Mouse (Mus musculus) CD4-positive, CD25-positive, alpha-beta regulatory T cell, adult 4 months (primary cell): ENCODE data around the gene Il17a. TPM values are rescaled to one million over a fixed set of nuclear protein-coding genes. Genes with fewer than 3 reads are reported as not detected.
A peak's percentile ranks its signal among the peaks of the same experiment; 100 is the strongest.
"Not testable (repeated sequence)": the region's sequence is repeated elsewhere in the genome, so short reads cannot be mapped to it uniquely, and the experiment has no call there.

Source experiments
- ATAC-seq: one replicate; pipeline ENCODE4 v1.8.0; 2017
- polyA plus RNA-seq, 2 experiments: library from polyadenylated mRNA; unstranded; fragments of 100-300 nt; shearing (Covaris generic); gene quantifications; one replicate each; pipeline ENCODE4 v1.2.1; 2017

Gene Il17a
- polyA plus RNA-seq: not detected

GRCm38 (mm10) chr1:20730903-20731302, at the start of gene Il17a:
Il17a (plus strand) TSS chr1:20730905.
- no peak for ATAC-seq

DNA sequence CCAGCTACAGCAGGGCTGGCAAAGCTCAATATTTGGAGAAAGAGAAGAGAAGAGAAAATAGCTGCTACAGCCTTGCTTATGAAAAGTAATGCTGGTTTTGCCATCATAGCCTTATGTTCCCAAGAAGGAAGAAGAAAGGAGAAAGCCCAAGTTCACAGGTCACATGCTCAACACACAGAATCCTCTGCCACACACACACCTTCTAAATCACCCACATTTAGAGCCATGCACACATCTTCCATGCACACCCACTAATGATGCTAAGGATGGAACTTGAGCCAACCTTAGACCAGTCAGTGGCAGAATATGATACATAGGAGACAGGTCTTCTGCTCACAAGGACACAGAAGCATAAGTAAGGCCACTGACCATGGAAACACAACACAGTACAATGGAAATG, 47.9 kb upstream of the Il17a start:
- no peak for ATAC-seq

DNA sequence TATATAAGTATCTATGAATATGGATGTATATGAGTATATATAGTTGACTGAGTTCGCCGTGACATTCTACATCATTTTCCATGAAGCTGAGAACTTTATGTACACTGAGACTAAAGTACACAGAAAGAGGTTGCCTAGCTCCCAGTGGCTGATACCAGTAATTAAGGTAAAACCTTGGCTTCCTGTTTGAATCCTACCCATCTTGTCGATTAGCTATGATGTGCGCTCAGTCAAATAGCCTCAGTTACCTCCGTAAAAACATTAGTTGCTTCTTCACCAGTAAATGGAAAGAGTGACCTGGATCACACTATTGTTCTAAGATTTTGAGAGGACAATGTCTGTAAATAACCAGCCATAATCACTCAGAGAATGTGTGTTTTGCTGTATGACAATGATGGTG, 47.3 kb upstream of the Il17a start:
- ATAC-seq: no peak

DNA sequence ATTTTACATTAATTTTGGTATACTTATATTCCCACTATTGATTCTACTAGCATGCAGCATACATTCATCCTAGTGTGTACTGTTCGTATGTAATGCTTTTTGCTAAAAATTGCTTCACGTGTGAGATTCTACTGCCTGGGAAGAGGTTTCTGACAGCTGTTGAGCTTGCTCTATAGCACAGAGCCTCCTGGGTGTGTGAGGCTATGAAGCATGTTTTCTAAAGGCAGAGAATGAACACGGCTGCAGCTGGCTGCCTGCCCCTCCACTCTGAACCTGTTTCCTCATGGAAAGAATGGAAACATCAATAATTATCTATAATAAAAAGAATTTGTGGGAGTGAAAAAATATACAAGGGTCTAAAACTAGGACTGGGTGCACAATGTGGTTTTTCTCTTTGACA, 46.9 kb upstream of the Il17a start:
- no peak for ATAC-seq

DNA sequence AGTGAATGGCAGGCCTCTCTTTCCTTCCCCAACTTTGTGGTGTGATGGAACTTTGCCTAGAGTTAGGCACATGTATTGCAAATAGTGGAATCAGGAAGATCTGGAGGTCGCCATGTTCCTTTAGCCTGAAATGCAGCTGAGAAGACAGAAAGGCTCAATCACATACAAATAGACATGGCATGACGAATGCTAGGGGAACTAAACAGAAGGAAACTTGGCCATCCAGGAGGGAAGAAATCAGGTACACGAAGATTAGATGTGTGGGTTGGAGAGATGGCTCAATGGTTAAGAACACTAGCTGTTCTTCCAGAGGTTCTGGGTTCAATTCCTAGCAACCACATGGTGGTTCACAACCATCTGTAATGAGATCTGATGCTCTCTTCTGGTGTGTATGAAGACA, 46.3 kb upstream of the Il17a start:
- no peak for ATAC-seq

DNA sequence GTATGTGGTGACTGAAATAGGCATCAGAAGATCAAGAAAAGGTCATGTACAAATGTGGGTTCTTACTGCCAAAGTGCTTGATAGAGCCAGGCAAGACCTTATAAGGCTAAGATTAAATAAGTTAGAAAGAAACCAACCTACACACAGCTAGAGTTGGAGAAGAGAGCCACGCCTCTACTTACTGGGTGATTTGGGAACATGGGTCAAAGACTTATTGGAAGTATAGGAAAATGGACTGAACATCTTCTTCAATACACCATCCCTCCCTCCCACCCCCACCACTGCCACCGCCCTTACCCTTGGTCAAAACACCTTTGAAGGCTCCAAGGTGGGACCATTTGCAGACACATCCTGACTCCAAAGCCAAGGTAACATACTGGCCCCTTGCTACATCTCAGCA, 45.3 kb upstream of the Il17a start:
- no peak for ATAC-seq

DNA sequence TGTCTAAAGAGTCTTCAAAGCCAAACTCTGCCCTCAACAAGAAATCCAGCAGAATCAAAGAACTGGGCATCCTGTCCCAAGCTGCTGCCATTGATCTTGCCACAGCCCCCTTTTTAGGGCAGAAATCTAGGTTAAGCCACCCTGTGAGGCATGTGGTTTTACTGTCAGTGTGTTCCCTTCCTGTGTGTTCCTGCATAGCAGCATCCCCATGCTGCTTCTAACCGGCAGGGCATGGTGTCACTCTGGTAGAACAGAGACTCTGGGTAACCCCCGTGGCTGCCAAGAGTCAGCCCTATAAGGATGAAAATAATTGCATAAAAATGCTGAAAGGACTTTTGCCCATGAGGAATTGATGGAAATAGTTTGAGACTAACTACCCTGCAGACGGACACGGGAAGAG, 44.8 kb upstream of the Il17a start:
- ATAC-seq: no peak

GRCm38 (mm10) chr1:20691336-20691735, 39.4 kb upstream of the Il17a start:
- no peak for ATAC-seq

GRCm38 (mm10) chr1:20693634-20694313, 36.9 kb upstream of the Il17a start:
- ATAC-seq: no peak

GRCm38 (mm10) chr1:20700011-20700410, 30.7 kb upstream of the Il17a start:
- no peak for ATAC-seq

- ATAC-seq: no peak
Observed at GRCm38 (mm10) chr1:20736572-20736971, 5.9 kb downstream of the Il17a start.

GRCm38 (mm10) chr1:20738483-20738882, 7.8 kb downstream of the Il17a start:
- ATAC-seq: no peak

GRCm38 (mm10) chr1:20740496-20740998, 9.8 kb downstream of the Il17a start:
- ATAC-seq: peak; percentile 29

DNA sequence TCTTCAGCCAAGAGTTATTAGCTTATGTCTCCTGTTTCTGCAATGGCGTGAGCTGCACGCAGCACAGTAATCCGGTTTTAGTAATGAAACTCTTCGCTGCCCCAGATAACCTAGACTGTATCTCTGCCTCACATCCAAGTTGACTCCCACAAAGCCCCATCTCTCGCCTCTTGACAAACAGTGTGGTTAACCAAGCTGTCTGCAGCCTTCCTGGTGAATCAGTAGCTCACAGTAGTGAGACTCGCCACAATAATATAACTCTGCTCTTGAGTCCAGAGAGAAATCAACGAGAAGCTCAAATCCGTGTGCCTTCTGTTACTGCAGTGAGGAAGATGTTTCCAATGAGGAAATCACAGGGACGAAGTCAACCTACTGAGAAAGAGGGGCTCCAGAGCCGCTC, 23.7 kb downstream of the Il17a start:
- no peak for ATAC-seq

DNA sequence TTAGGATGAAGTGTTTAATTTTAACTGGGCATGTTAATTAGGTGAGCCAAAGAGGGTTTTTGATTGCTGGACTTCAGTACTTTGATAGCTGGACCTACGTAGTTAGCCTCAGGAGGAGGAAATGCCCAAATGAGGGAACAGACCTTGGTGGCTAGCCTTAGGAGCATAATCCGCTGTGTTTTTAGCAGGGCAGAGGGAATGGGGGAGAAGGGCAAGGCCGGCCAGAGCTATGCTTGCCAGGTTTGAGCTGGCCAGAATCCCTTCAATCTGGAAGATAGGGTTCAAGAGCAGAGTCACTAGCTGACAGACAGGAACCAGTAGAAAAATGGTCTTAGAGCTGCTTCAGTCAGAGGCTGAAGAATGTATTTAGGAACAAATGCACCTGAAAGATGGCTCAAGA, 26.9 kb downstream of the Il17a start:
- ATAC-seq: no peak

GRCm38 (mm10) chr1:20759799-20760198, 29.1 kb downstream of the Il17a start:
- ATAC-seq: no peak

DNA sequence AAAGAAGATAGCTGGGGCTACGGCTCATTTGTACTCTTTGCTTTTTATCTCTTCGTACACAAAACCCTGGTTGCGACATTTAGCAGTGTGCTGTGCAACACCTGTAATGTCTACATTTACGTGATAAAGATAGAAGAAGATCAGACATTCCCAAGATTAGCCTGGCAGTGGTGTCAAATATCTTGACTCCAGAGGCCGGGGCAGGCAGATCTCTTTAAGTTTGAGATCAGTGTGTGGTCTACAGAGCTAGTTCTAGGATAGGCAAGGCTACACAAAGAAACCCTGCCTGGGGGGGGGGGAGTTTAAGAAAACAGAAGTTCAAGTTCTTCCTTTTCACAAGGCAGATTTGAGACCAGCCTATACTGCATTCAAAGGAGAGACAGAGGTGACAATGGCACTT, 29.6 kb downstream of the Il17a start:
- ATAC-seq: no peak

DNA sequence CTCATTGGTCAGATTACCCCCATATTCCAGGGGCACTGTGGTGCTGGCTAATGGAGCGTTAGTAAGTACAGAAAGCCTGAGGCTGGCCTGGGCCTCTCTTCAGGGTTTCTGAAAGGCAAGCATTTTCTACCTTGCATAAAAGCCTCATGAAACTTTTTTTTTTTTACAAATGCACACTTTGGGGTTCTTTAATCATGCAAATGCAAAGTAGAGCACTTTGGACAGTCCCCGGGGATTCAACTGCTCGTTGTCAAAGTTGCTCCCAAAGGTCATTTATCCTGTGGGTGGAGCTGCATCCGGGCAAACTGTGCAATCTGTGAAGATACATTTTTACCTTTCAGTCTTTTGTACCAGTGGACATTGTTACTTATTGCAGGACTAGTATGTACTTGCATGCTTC, 30.7 kb downstream of the Il17a start:
- no peak for ATAC-seq

GRCm38 (mm10) chr1:20766526-20766925, 35.8 kb downstream of the Il17a start:
- no peak for ATAC-seq

- ATAC-seq: not testable (repeated sequence)
Observed at GRCm38 (mm10) chr1:20774026-20774730, 43.5 kb downstream of the Il17a start.

DNA sequence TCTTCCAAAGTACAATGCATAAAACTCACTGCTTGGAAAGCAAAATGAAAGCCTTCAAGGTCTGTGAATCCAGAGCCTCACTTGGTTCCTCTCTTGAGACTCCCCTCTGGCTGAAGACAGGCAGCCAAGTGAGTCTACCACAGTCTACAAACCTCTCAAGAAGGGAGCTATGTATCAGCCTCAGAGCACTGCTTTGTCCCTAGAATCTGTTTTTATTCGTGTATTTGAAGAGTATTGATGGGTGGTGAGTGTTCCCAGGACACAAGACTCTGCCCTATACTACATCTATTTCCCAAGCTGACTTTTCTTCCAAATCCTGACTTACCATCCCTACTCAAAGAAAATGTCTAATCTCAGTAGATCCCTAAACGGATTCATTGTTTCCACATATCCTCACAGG, 47.7 kb downstream of the Il17a start:
- no peak for ATAC-seq
